Mouse (Mus musculus) cerebellum, adult (tissue): ENCODE measurements at regions not wholly inside any gene's neighbourhood (a gene's known extent, or its start where the extent isn't known, plus 50 kb on each side); places are given as distances from the start of the nearest gene placed in this dataset.

ENCODE experiments used
- ATAC-seq: cut with Nextera tagmentation; 2 replicates; pipeline ENCODE4 v1.9.2; 2017; ENCODE audit warnings: mild to moderate bottlenecking, moderate library complexity, mixed read lengths; ENCODE audit not compliant: insufficient number of reproducible peaks, low FRiP score, low TSS enrichment

DNA sequence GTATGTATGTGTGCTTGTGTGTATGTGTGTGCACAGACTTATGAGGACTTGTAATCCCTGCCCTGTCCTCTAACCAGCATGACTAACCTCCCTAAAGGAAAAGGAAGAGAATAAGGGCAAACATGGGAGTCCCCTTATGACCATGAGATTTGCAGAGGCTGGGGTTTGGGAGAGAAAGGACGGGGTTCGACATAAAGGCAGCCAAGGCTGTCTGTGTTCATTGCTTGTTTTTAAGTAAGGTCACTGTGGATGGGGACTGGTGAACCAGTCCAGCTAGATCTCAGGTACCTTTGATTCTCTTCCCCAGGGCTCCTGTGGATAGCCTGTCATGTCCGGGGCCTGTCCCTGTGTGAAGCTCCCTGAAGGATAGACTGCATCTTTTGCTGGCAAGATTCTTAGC, 55.6 kb downstream of the Irf2bp2 start:
- ATAC-seq, result no peak

DNA sequence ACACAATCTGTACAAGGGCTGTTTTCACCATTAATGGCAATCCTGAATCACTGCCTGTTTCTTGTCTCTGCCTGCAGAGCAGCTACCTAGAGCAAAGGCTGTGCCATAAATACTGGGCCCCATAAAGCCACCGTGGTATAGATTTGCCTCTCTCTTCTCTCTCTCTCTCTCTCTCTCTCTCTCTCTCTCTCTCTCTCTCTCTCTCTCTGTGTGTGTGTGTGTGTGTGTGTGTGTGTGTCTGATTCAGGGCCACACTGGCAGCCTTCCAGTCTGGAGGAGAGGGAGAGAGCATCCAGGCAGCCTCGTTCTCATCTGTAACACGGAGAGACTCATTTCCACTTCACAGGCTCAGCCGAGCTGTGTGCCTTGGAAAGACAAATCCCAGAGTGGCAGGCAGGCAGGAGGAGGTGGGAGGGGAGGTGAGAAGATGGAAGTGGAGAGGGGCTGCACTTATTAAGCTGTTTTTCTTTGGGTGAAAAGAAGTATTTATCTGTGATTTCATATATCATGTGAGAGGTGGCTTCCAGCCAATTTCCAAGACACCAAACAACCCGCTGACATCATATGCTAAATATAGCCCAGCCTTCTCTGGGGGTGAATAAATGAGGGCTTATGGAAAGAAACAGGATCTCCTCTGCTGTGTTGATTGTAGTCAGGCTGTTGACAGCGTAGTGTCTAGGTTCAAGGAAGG, 56.7 kb downstream of the Irf2bp2 start:
- peak; percentile 74 for ATAC-seq

- ATAC-seq, result no peak
These were observed 57.5 kb downstream of the Irf2bp2 start for GRCm38 (mm10) chr8:126536132-126536927.

DNA sequence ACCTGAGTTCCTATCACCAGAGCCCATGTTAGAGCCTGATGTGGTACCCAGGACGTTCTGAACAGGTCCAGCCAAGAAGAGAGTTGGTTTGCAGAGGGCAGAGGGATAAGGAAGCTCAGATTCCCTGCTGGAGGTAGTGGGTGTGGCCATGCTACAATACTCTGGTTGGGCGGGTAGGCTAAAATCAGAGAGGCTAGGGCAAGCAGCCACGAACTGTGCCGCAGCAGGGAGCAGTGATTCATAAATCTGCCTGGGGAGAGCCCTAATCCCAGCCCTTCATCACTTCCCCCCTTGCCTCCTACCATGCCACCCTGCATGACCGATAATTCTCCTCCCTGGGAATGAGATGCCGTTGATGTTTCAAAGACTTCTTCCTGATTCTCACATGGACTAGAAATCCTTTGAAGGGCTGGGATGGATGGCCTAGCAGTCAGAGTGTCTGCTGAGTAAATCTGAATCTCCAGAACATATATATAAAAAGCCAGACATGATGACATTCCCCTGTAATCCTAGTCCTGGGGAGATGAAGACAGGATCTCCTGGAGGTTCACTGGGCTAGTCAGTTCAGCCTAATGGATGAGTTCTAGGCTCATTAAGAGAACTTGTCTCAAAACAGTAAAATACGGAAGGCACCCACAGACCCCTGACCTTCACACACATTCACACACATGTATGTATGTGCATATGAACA, 57.6 kb upstream of the Tarbp1 start:
- ATAC-seq, result no peak

DNA sequence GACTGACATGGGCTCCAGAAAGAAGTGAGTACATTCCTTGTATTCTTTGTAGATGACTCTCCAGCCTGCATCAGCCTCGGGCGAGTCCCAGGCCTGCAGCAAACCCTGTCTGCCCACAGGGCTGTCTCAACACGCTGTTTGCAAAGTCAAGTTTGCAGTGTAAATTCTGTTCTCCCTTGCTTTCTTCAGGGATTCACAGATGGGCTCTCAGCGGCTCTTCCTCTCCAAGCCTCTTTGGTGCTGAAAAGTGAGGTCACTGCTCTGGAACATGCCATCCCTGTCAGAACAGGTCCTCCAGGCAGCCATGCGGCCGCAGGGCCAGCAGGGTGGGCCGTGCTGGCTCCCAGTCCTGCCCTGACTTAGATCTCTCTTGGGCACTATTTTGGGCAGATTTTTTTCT, 56.6 kb upstream of the Tarbp1 start:
- 0 out of 2 replicates have a peak, but pooled peaks have one; percentile 45 for ATAC-seq

- ATAC-seq, result no peak
These were observed 54.5 kb upstream of the Tarbp1 start for GRCm38 (mm10) chr8:126529409-126529808.

- ATAC-seq, result no peak
These were observed 53.7 kb upstream of the Tarbp1 start for GRCm38 (mm10) chr8:126528434-126529080.

DNA sequence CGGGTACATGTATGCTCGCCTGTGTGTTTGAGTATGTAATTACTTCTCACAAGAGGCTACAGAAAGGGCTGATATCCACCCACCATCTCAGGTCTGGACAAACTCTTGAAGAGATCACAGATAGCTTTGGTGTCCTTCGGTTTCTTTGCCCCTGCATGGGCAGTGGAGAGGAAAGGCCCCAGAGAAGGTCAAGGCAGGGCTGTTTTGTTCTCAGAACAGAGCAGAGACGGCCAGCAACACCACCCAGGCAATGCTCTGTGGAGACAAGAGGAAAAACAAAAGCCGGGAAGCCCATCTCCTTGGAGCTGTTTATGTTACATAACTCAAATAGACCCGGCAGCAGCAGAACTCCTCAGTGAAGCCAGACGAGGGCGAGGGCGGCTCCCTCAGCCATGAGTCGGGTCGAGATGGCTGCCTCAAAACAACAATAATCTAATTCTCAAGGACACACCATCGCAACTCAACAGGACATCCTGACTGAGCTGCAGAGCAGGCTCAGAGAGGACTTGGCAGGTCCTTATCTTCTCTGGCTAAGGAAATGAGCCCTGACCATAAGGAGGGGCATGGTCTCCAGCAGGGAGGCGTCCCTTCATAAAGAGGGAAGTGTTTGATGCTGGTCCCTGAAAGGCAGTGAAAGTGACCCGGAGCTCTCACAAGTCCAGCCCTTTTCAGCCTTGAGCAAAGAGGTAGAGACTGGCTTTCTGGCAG, 52.2 kb upstream of the Tarbp1 start:
- ATAC-seq, result no peak

DNA sequence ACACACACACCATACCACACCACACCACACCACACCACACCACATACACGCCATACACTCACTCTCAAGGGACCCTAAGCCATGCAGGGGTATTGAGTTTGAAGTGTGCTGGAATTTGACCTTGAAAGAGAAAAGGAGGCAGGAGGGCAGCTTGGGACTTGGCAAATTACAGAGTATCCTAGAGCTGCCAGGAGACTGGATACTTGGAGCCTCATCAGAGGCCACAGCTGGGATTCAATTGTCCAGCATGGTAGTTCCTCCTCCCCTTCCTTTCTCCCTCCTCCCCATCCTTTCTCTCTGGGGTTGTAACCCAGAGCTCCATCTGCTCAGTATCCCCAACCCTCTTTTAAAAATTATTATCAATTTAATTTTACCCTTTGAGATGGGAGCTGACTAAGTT, 50.7 kb upstream of the Tarbp1 start:
- ATAC-seq, result no peak
